Mouse (Mus musculus) right cerebral cortex, postnatal 36 days (tissue): ENCODE measurements around the gene Ipo11.
"Not testable (repeated sequence)": the region's sequence is repeated elsewhere in the genome, so short reads cannot be mapped to it uniquely, and the experiment has no call there.

Experiments used
- DNase-seq, 2 experiments: peaks; one replicate each; pipeline ENCODE4 v3.0.0; 2022; ENCODE audit warnings: low spot score in 2 of 2, mixed read lengths in 1 of 2

Gene Ipo11

DNA sequence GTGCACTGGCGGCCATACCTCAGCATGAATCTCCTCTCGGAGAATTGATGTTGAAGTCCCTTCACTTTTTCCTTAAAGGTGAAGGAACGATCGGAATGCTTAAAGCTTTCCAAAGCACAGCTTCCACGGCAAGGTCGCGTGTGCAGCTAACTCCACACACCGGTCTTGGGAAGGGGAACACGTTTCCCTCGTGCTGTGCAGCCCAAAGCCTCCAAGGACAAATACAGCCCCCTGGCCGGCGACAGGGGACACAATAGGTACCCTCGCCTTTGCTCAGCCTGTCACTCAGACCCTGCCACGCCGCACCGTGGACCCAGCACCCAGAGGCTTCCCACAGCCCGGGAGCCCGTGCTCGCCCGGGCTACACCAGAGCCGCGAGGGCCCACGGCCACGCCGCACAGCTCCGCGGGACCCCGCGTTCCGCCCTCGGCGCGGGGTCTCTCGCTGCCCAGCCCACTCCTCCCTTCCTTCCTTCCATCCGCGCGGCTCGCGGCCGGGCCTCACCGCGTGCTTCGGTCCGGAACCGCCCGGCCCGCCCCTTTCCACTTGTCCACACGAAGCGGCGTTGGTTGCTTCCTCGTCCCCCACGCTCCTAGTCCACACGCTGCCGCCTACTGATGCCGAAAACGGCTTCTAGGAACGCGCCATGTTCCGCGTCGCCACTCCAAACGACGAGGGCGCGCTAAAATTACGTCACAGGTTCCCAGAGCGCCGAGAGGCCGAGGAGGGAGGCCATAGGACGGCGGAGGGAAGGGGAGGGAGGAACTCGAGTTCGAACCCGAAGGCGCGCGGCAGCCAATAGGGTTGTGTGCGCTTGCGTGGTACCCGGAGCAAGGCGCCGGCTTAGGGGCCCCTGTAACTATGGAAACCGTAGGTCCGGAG, at the start of gene Ipo11:
TSS of gene Ipo11 (minus strand) at position 703 of the 882 bp plus-strand sequence.
- DNase-seq, result peak; percentile 88 to 94

DNA sequence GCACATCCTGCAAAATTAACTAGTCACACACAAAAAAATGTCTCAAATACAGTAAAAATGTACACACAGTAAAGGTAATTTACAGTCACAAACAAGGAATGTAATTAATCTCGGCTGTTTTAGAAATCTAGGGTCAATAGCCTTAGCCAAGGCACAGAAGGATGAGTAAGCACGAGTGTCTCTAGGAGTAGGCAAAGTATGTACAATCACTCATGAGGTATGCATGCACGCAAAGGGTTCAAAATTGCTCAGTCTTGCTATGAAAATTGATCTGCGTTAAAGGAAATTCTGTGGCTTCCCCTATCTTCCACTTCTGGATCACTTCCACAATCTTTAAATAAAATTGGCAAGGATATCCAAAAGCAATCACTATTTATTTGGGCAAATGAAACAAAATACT, 24.7 kb upstream of the Ipo11 start:
- DNase-seq, result no peak

DNA sequence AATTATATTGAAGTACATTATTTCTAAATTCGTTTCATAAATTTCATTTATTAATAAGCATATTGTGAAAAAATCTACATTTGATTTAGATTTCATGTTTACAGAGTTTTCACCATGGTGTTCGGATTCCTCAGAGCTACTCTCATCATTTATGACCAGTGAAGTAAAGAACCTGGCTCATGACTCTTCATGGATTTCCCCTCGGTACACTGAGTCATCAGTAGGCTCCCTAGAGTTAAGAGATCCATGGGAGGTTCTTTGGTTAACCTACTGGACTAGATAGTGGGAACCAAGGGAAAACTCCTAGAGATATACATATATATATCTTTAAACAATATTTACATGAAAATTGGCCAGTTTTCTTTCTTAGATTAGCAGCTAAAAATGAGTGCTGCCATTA, 23.8 kb upstream of the Ipo11 start:
- DNase-seq, result no peak

DNA sequence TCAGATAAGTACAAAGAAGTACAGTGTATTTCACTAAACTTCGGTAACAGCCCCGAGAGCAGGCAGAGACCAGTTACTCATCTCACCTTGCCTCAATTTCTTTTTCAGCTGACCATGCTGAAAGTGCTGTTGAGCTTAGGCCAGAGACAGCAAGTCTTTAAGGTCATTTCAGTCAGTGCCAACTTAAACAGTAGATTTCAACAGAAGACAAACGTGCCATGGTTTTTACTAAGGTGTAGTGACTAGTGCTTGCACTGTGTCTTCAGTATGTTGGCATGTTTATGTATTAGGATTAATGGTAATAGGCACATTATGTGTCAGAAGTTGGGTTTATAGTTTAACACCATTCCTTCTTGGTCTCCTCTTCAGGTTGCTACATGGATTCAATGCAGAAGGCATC, 21.5 kb upstream of the Ipo11 start:
- no peak for DNase-seq

DNA sequence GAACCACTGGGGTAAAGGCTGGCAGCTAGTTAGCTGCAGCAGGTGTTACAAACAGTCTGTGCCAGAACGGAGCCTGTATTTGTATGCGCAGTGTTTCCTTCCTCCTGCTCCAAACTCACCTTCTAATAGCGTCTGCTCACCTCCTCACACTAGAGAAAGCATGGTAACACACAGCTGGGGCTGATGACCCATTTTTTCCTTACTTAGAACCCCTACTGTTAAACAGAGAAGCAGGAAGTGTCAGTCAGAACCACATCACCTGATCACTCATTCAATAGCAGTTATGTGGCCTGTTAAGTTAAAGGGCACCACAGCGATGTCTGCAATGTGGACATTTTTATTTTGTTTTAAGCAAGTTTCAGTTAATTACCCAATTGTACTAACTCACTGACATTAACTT, 20.8 kb upstream of the Ipo11 start:
- DNase-seq, result no peak

DNA sequence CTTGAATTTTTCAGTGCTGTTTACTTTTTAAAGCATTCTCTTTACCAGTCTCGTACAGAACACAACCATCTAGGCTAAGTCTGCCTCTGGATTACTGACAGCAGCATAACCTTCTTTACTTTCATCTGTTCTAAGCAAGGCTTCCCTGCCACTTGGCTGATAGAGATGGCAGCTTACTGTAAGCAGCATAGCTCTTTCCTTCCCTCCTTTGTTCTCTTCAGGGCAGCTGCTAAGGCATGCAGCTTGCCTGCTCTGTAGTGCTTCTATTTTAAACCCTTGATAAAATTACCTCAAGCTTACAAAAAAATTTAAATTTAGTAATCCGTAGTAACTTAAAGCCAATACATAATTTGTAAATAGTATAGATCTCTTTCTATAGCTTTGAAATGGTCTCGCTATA, 18.1 kb upstream of the Ipo11 start:
- no peak for DNase-seq

DNA sequence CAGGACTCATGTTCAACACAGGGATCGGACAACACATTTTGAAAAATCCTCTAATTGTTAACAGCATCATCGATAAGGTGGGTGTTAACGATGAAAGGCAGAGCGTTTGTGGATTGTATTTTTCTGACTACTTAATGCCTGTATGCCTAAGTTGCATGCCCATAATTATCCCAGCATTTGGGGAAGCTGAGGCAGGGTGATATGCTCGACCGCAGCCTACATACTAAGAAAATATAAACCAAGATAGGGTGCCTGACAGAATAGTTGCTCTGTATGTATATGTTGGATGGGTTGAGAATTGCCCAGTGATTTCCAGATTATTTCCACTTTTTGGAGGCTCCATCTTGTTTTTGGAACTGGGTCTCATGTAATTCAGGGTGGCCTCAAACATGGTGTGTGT, 10.8 kb upstream of the Ipo11 start:
- no peak for DNase-seq

DNA sequence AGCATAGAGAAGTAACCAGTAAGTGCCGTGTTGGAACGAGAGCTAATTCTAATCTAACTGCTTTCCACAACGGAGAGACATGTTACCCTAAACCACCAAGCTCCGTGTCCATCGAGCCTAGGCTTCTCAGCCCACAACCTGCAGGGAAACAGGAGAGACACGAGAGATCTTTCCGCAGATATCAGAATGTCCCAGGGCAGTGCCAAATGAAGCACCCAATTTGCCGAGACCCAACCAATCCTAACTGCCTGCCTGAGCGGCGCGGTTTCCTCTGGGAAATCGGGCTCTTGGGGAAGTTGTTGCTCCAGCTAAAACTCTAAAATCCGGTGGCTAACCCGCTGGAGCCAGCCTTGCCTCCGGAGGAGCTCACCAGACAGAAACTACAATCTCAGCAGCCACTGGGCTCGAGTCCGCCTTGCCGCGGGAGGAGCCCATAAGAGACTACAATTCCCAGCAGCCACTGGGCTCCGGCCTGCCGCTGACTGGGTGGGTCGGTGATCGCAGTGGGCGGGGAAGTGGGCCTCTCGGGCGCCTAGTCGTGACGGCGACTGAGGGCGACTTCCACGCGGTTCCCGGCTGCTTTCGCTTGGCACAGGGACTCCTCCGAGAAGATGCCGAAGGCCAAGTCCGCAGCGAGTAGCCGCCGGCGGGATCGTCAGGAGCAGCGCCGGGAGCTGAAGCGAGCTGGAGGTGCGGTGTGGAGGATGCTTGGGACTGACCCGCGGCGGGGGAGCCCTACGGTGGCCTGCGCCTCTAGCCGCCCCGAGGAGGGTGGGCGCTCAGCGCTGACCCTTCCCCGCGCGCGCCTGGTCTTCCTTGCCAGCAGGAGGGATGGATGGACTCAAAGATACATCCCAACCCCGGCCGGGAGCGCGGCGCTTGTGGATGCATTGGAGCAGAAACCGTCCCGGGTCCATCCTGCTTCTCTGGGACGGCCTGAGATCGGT, 10.1 kb upstream of the Ipo11 start, which contains the start of gene Dimt1:
TSS of gene Dimt1 (plus strand) at position 534 of the 947 bp plus-strand sequence.
- peak; percentile 96 to 97 for DNase-seq

DNA sequence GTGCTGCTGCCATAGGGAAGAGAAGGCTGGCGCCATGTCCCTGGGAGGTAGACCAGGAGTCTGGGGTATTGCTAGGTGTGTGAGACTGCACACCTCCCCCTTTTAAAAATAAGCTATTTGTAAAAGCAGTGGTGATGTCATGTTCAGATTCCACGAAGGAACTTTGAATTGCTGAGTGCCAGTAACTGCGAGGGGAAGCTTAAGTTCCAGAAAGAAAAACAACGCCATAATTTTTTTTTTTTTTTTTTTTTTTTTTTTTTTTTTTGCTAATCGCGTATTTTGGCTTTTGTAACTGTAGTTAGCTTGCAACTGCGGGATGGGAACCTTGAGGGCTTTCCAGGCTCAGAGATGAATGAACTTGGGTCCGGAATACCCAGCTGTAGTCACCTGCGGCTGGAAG, 8.8 kb upstream of the Ipo11 start:
- DNase-seq, result no peak

DNA sequence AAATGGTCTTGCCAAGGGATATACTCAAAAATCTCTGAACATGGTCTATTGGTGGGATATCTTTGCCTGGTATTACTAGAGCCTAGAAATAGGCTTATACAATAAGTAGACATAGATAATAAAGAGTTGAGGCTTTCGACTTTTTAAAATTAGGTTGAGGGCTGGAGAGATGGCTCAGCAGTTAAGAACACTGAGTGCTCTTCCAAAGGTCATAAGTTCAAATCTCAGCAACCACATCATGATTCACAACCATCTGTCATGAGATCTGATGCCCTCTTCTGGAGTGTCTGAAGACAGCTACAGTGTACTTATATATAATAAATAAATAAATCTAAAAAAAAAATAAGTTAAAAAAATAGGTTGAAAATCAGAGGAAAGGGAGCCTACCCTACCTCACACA, 6.0 kb upstream of the Ipo11 start:
- DNase-seq, result no peak

DNA sequence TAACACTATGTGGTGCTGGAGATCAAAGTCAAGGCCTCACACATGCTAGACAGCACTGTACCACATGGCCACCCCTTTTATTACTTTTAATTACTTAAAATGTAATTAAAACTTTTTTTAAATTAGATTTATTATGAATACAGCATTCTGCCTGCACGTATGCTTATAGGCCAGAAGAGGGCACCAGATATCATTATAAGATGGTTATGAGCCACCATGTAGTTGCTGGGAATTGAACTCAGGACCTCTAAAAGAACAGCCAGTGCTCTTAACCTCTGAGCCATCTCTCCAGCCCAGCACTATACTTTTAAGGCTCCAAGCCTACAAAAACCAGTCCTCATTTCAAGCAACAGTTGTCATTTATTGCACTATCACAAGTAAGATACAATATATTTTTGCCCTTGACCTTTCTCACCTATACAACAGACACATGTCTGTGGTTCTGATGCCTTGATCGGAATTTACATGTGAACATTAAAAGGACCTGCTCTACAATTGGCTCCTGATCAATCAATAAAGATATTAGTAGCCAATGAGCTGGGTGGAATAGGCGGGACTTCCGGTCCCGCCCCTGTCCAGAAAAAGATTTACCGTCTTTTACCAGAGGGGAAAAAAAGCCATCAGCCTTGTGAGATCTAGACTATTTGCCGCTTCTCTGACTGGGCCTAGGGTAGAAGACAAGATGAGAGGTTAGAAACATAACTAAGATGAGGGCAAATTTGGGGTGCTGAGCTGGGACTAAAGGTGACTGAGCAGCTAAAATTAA, 4.6 kb upstream of the Ipo11 start:
- DNase-seq, result no peak

DNA sequence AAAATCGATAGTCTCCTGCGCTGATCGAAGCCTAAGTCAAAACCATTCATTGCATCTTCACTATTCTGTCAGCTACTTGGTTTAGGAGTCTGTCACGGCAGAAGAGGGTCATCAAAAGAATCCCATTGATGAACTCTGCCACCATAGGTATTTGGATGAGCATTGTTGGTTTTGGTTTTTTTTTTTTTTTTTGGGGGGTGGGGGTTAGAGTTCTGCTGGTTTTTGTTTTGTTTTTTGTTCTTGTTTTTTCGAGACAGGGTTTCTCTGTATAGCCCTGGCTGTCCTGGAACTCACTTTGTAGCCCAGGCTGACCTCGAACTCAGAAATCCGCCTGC, 347 bp upstream of the Ipo11 start:
- no peak for DNase-seq

DNA sequence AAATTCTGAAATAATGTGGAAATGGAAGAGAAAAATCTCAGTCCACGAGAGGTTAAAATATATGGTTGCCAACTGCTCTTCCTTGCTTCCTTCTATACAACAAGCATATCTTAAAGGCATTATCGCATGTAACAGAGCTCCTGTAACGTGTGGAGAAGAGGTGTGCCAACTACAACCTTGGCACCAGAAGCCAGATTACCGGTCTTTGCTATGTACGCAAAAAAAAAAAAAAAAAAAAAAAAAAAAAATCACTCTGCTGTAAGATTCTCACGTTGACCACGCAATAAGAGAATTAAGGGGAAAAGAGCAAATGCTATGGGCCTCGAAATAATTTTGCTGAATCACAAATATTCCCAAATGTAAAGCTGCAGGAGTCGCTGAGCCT, 895 bp downstream of the Ipo11 start:
- no peak for DNase-seq

DNA sequence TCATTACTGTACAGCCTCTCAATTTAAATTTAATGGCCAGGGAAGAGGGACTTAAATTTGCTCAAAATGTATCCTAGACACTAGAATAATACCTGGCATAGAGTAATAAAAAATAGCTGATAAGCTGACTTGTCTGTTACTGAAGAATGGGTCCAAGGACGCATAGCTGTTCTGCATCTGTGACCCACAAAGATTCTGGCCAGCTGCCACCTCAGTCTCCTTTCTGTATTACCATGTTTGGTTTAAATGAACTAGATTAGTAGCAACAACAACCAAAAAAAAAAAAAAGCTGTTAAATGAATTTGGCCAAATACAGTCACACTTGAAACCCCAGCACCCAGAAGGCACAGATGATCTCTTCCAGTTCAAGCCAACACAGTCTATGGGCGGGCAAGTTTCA, 7.6 kb downstream of the Ipo11 start:
- no peak for DNase-seq

DNA sequence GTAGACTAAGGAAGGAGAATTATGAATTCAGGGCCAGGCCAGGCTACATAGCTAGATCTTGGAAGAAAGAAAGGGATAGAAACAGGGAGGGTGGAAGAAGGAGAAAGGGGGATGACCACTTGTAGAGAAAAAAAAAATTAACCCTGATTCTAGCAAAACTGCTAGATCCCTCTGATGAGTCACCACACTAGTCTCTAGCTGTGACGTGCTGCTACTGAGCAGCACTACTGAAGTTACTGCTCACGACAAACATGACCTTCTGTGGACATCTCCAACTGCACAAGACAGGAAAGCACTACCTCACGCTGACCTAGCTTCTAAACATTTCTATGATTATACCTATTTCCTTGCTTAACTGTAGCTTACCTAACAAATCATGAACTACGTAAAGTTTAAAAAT, 8.5 kb downstream of the Ipo11 start:
- DNase-seq, result no peak

DNA sequence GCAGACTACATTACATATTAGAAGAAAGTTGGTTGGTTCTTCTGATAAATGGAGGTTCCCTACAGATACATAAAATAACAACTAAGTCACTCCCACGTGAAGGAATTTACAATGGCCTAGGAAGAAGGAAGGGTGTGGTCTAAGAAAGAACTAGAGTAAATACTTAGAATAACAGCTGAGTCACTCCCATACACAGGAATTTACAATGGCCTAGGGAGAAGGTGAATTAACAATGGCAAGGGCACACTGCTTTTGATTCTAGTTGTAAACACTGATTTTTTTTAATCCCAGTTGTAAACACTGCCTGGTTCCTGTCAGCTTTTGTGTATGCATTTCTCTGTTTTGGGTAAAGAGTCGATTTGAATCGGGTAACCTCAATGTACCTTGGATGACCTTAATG, 10.8 kb downstream of the Ipo11 start:
- not testable (repeated sequence) for DNase-seq

DNA sequence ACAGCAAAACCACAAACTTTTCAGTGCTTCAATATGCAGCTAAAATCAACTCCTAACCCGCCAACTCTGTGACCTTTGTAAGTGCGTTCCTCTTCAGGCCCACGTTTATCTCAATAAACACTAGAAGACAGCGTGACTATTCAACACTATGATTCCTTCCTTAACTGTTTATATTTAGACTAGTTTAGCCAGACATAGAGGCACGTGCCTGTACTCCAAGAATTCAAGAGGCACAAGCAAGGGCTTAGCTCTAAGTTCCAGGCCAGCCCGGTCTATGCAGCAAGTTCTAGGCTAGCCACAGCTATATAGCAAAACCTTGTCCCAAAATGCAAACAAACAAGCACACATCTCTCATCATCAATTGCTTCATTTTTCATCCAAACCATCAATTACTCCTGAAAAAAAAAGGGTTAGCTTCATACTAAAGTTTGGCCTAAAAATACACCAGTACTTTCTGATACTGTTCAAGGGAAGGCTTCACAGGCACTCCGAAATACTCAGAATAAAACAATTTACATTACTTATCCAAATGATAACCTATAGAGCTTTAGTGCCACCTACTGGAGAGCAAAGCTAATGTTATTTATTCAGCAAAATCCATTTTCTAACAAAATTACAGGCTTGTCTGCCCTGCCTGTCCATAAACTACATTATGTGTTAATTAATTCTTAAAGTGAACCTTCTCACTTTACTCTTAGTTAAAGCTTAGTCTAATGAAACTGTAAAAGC, 18.3 kb downstream of the Ipo11 start:
- DNase-seq, result no peak

DNA sequence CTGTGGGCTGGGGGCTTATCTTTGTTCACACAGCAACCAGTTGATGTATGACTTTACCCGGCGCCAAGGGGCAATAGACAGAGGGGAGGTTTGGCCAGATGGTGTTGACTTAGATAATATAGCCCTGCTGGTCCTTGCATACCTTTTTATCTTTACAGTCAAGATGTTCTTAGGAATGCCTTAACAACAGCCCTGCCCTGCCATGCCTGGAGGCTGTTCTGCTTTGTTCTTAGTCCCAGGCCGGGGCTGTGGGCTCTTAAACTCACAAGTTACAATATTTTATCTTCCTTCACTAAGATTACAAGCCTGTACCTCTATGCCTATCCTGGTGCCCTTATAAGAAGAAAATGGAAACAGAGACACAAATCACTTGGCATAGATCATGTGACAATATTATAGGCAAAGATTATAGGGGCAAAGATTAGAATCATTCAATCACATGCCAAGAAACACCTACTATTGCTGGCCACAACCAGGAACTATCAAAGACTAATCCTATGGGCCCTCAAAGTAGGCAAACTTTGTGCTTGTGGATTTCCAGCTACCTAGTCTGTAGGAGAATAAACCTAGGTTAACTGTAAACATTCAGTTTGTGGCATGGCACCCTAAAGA, 23.5 kb downstream of the Ipo11 start:
- DNase-seq, result no peak

DNA sequence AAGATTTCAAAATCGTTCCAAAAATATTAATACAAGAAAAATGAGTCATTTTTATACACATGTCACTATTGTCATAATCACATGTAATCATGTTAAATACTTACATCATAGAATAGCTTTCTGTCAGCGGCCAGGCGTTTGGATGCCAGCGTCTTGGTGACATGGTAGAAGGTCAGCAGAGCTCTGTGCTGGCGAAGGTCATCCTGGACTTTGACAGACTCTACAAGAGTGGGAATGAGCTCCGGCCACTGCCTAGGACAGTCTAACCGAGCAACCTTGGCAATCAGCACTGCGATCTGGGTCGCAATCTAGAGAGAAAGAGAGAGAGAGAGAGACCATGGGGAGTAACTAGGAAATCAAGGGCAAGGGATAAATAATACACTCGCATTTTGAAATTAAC, 26.7 kb downstream of the Ipo11 start:
- DNase-seq, result no peak

DNA sequence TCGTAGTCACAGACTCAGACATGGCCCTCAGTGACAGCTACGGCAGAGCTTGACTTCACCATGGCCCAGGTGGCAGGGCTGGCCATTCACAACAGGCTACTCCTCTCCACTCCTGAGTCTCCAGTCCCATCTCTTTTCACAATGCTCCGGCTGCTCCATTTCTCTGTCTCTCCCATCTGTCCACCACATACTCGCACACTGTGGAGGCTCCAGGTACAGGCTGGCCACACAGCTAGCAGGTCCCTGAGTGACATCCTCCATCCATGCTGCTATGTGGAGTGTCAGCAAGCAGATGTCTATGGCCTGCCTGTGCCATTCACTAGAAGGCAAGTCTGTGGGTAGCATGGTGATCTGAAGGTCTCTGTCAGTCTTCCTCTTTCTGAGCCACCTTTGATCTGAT, 29.5 kb downstream of the Ipo11 start:
- DNase-seq, result no peak

DNA sequence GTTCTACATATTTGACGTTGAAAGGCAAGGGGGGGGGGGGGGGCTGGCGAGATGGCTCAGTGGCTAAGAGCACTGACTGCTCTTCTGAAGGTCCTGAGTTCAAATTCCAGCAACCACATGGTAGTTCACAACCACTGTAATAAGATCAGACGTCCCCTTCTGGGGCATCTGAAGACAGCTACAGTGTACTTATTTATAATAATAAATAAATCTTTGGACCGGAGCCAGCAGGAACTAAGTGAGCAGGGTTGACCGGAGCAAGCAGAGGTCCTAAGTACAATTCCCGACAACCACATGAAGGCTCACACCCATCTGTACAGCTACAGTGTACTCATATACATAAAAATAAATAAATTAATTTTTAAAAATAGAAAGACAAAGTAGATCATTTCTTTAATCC, 31.6 kb downstream of the Ipo11 start:
- not testable (repeated sequence) for DNase-seq
